Mouse (Mus musculus): ENCODE data around the gene Smok2b.
"Not testable (repeated sequence)": the region's sequence is repeated elsewhere in the genome, so short reads cannot be mapped to it uniquely, and the experiment has no call there.

The Smok2b gene

DNA sequence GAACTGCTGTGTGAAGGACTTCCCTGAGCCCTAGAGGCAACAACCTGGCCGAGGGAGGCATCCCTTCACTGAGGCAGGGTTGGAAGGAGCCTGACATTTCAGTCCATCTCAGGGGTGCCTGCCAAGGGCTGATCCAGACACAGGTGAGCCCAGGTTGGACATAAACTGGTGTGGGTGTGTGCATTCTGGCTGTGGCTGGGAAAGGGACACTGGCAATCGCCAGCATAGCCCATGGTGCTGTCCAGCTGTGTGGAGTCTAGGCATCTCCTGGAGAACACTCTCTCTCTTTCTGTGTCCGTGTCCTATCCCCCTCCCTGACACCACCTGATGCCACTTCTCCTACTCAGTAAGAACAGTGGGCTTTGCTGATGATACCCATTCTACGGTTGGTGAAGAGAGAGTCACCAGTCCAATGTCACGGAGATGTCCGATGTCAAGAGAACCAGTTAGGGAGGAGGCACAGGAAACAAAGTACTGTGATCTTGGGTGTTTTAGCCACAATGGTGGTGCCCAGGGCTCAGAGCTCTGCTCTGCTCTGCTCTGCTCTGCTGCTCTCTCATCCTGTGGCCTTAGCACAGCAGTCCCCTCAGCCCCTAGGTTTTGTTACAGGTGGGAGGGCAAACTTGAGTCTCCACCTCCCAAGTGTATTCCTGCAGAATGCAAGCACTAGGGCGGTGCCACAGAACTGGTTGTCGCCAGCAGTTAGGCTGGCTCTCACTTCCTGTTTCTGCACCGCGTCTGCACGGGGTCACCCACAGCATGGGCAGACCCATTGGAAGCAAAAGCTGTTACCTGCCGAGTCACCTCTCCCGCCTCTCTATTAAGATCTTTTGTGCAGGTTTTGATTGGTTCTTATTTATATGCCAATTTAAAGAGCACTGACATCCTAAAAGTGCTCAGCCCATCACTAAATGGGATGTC is 11.0 kb downstream of the Smok2b start:
- not testable (repeated sequence) for DNase-seq (ENCODE audit: low read depth)

- not testable (repeated sequence) for DNase-seq (ENCODE audit: low read depth)
Observed at GRCm38 (mm10) chr17:13254786-13255185, 24.7 kb downstream of the Smok2b start.

Measured in induced T-regulatory cell, adult 2 months (primary cell).